Mouse (Mus musculus): ENCODE results near the gene Rrp1. TPM values are rescaled to one million over a fixed set of nuclear protein-coding genes. Genes with fewer than 3 reads are reported as not detected.
"Not testable (repeated sequence)": the region's sequence is repeated elsewhere in the genome, so short reads cannot be mapped to it uniquely, and the experiment has no call there.

Rrp1 gene
- polyA plus RNA-seq, 1 experiment from 2014 or later, result 249 TPM

DNA sequence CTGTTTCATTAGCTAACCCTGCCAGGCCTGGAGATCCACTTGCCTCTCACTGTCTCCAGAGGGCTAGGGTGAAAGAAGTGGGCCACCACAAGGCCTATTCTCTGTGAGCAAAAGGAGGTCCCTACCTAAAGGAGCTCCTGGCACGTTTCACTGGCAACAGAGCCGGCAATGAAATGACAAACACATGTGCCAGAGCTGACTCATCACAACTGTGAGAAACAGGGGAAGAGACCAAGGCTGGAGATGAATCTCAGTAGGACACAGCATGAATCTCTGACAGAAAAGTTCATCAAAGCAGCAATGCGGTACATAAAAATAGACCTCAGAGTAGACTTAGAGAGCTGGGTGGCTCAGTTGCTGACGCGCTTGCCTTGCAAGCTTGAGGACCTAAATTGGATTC lies 5.0 kb upstream of the Rrp1 start:
- DNase-seq (ENCODE audit: low spot score) (no peak), ATAC-seq (replicated peaks; ENCODE audit: low FRiP score, low TSS enrichment, low read depth) (no peak)
- H3K4me2 ChIP-seq (ENCODE audit: low read length), result no peak overlapping the region
- no peak overlapping the region for H3K27ac ChIP-seq (ENCODE audit: low read depth)
- no peaks in the 10 kb centered on the region for H3K36me3 ChIP-seq (ENCODE audit: control insufficient read depth, insufficient read depth, low read length)
- no peaks in the 10 kb centered on the region for H3K27me3 ChIP-seq (replicated peaks; ENCODE audit: control insufficient read depth, insufficient read depth, low read length)
- H3K9me3 ChIP-seq (ENCODE audit: control insufficient read depth, low read length), result no peaks in the 10 kb centered on the region
- no peak overlapping the region for H3K9ac ChIP-seq (ENCODE audit: low read length)
- H3K4me3 ChIP-seq (ENCODE audit: low read depth, low read length), result no peak overlapping the region
- peaks cover 4% of the 10 kb centered on the region for H3K4me1 ChIP-seq (replicated peaks; ENCODE audit: control insufficient read depth, insufficient read depth, low read length)
- whole genome bisulfite sequencing, result 57% methylated on average over 5 of the region's 5 CpGs

DNA sequence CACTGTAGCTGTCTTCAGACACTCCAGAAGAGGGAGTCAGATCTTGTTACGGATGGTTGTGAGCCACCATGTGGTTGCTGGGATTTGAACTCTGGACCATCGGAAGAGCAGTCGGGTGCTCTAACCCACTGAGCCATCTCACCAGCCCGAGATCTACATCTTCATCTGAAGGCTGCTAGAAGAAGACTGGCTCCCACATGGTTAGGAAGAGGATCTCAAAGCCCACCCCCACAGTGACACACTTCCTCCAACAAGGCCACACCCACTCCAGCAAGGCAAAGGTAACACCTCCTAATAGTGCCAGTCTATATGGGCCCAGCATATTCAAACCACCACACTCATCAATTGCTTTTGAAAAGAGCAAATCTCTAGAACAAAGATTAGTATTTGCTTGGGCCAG lies 2.1 kb upstream of the Rrp1 start:
- Histone ChIP-seq H3K36me3 (ENCODE audit: control insufficient read depth, insufficient read depth, low read length) (peaks cover 10% of the 10 kb centered on the region), H3K4me1 (replicated peaks; ENCODE audit: control insufficient read depth, insufficient read depth, low read length) (peaks cover 11% of the 10 kb centered on the region)
- ATAC-seq (replicated peaks; ENCODE audit: low FRiP score, low TSS enrichment, low read depth); H3K27me3 ChIP-seq (replicated peaks; ENCODE audit: control insufficient read depth, insufficient read depth, low read length); H3K4me3 ChIP-seq (ENCODE audit: low read depth, low read length); H3K27ac ChIP-seq (ENCODE audit: low read depth); H3K9me3 ChIP-seq (ENCODE audit: control insufficient read depth, low read length); H3K4me2 ChIP-seq (ENCODE audit: low read length); H3K9ac ChIP-seq (ENCODE audit: low read length); DNase-seq (ENCODE audit: low spot score): not testable (repeated sequence)
- WGBS, result 84% methylated on average over 3 of the region's 4 CpGs

GRCm38 (mm10) chr10:78413152-78413520 lies 293 bp upstream of the Rrp1 start:
- DNase-seq (ENCODE audit: low spot score) (no peak), ATAC-seq (replicated peaks; ENCODE audit: low FRiP score, low TSS enrichment, low read depth) (no peak)
- WGBS, result 44% methylated on average over 7 of the region's 7 CpGs
- no peaks in the 10 kb centered on the region for H3K27me3 ChIP-seq (replicated peaks; ENCODE audit: control insufficient read depth, insufficient read depth, low read length)
- H3K9ac ChIP-seq (ENCODE audit: low read length), result peak overlapping the region; percentile 82
- no peak overlapping the region for H3K27ac ChIP-seq (ENCODE audit: low read depth)
- no peaks in the 10 kb centered on the region for H3K9me3 ChIP-seq (ENCODE audit: control insufficient read depth, low read length)
- H3K4me3 ChIP-seq (ENCODE audit: low read depth, low read length), result peak overlapping the region; percentile 81
- peaks cover 28% of the 10 kb centered on the region for H3K36me3 ChIP-seq (ENCODE audit: control insufficient read depth, insufficient read depth, low read length)
- H3K4me1 ChIP-seq (replicated peaks; ENCODE audit: control insufficient read depth, insufficient read depth, low read length), result peaks cover 11% of the 10 kb centered on the region
- H3K4me2 ChIP-seq (ENCODE audit: low read length), result peak overlapping the region; percentile 91

DNA sequence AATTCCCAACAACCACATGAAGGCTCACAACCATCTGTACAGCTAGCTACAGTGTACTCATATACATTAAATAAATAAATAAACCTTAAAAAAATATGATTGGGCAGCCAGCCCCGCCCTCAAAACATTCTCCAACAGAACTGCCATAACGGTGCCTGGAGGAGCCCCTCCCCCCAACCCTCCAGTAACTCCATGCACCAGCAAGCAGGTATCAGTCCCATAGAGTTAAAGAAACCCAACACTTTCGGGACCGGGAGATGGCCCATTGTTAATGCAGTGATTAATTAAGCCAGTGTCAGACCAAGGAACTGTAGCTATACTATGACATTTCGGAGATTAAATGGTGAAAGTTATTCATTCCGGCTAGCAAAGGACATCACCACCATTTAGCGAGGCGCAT lies 992 bp downstream of the Rrp1 start:
- WGBS, result 15% methylated on average over 8 of the region's 8 CpGs
- Histone ChIP-seq H3K4me3 (ENCODE audit: low read depth, low read length) (peak overlapping the region; percentile 81), H3K4me1 (replicated peaks; ENCODE audit: control insufficient read depth, insufficient read depth, low read length) (peaks cover 11% of the 10 kb centered on the region), H3K27me3 (replicated peaks; ENCODE audit: control insufficient read depth, insufficient read depth, low read length) (no peaks in the 10 kb centered on the region), H3K27ac (ENCODE audit: low read depth) (0 out of 2 replicates have a peak overlapping the region, but pooled peaks have one; percentile 86), H3K36me3 (ENCODE audit: control insufficient read depth, insufficient read depth, low read length) (peaks cover 40% of the 10 kb centered on the region), H3K9ac (ENCODE audit: low read length) (peak overlapping the region; percentile 82), H3K4me2 (ENCODE audit: low read length) (peak overlapping the region; percentile 91), H3K9me3 (ENCODE audit: control insufficient read depth, low read length) (no peaks in the 10 kb centered on the region)
- ATAC-seq (replicated peaks; ENCODE audit: low FRiP score, low TSS enrichment, low read depth) (no peak), DNase-seq (ENCODE audit: low spot score) (no peak)

DNA sequence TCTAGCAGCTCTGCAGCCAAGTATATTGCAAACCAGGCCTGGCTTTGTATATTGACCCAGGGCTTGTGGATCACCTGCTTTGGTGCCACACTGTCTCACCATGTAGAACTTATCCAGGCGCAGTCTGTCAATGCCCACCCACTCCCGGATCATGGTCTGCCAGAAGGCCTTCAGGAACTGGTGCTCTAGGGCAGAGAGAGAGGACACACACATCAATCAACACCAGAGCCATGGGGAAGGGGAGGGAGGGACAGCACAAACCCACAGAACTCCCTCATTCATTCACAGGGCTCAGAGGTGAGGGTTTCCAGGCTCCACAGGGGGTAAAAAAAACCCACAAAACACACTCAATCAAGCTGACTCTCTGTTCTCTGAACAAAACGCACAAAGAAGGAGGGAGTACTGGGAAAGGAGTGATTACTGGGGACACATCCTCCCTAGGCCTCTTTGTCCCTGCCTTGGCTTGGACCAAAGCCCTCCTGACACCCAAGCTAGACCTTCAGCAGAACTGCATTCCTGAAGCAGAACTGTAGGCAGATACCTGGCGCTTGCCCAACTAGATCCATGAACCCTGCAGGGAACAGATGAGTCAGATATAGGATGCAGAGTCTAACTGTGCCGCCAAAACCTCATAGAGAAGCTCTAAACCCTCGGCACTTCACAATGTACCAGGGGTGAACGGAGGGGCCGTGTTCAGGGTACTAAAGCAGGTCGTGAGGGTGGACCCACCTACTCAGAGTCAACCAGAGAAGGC lies 3.6 kb downstream of the Rrp1 start:
- WGBS, result 90% methylated on average over 9 of the region's 9 CpGs
- no peak for ATAC-seq (replicated peaks; ENCODE audit: low FRiP score, low TSS enrichment, low read depth)
- no peak overlapping the region for H3K4me3 ChIP-seq (ENCODE audit: low read depth, low read length)
- no peaks in the 10 kb centered on the region for H3K27me3 ChIP-seq (replicated peaks; ENCODE audit: control insufficient read depth, insufficient read depth, low read length)
- H3K4me1 ChIP-seq (replicated peaks; ENCODE audit: control insufficient read depth, insufficient read depth, low read length), result peaks cover 11% of the 10 kb centered on the region
- peaks cover 65% of the 10 kb centered on the region for H3K36me3 ChIP-seq (ENCODE audit: control insufficient read depth, insufficient read depth, low read length)
- no peak overlapping the region for H3K27ac ChIP-seq (ENCODE audit: low read depth)
- no peak overlapping the region for H3K4me2 ChIP-seq (ENCODE audit: low read length)
- no peaks in the 10 kb centered on the region for H3K9me3 ChIP-seq (ENCODE audit: control insufficient read depth, low read length)
- no peak for DNase-seq (ENCODE audit: low spot score)
- H3K9ac ChIP-seq (ENCODE audit: low read length), result no peak overlapping the region

GRCm38 (mm10) chr10:78407132-78407531 lies 5.7 kb downstream of the Rrp1 start:
- no peak overlapping the region for H3K27ac ChIP-seq (ENCODE audit: low read depth)

DNA sequence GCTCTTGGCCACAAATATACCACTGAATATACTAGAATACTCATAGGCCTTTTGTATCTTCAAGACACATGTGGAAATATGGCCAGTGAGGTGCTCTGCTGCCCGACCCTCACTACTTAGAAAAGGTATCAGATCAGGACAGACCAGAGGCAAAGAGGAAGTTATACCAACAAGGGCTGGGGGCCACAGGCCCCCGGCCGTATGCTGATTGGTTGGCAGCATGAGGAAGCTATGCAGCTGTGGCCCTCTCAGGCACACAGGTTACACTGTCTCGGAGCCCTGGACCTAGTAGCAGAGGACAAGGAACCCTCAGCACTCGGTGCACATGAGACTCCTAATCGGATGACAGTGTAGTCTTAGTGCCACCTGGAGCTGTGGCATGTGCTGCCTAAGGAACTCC lies 6.7 kb downstream of the Rrp1 start:
- ATAC-seq (replicated peaks; ENCODE audit: low FRiP score, low TSS enrichment, low read depth) (no peak), DNase-seq (ENCODE audit: low spot score) (no peak)
- 88% methylated on average over 6 of the region's 6 CpGs for WGBS
- peaks cover 96% of the 10 kb centered on the region for H3K36me3 ChIP-seq (ENCODE audit: control insufficient read depth, insufficient read depth, low read length)
- H3K9me3 ChIP-seq (ENCODE audit: control insufficient read depth, low read length), result no peaks in the 10 kb centered on the region
- H3K27ac ChIP-seq (ENCODE audit: low read depth), result no peak overlapping the region
- no peaks in the 10 kb centered on the region for H3K4me1 ChIP-seq (replicated peaks; ENCODE audit: control insufficient read depth, insufficient read depth, low read length)
- no peak overlapping the region for H3K4me3 ChIP-seq (ENCODE audit: low read depth, low read length)
- no peaks in the 10 kb centered on the region for H3K27me3 ChIP-seq (replicated peaks; ENCODE audit: control insufficient read depth, insufficient read depth, low read length)
- H3K9ac ChIP-seq (ENCODE audit: low read length), result no peak overlapping the region
- H3K4me2 ChIP-seq (ENCODE audit: low read length), result no peak overlapping the region

More at GRCm38 (mm10) chr10:78407132-78407531, 5.7 kb downstream of the Rrp1 start:
- Histone ChIP-seq H3K4me3 (ENCODE audit: low read depth, low read length) (no peak overlapping the region), H3K36me3 (ENCODE audit: control insufficient read depth, insufficient read depth, low read length) (peaks cover 86% of the 10 kb centered on the region), H3K4me2 (ENCODE audit: low read length) (no peak overlapping the region), H3K9ac (ENCODE audit: low read length) (no peak overlapping the region), H3K4me1 (replicated peaks; ENCODE audit: control insufficient read depth, insufficient read depth, low read length) (peaks cover 6% of the 10 kb centered on the region; the same call in 1 of the 2 replicates), H3K9me3 (ENCODE audit: control insufficient read depth, low read length) (no peaks in the 10 kb centered on the region), H3K27me3 (replicated peaks; ENCODE audit: control insufficient read depth, insufficient read depth, low read length) (no peaks in the 10 kb centered on the region)
- DNase-seq (ENCODE audit: low spot score), result no peak
- WGBS, result 92% methylated on average over 4 of the region's 4 CpGs
- ATAC-seq (replicated peaks; ENCODE audit: low FRiP score, low TSS enrichment, low read depth), result no peak

GRCm38 (mm10) chr10:78402301-78402922 lies 10.4 kb downstream of the Rrp1 start:
- no peaks in the 10 kb centered on the region for H3K9me3 ChIP-seq (ENCODE audit: control insufficient read depth, low read length)
- no peak overlapping the region for H3K4me3 ChIP-seq (ENCODE audit: low read depth, low read length)
- H3K27ac ChIP-seq (ENCODE audit: low read depth), result no peak overlapping the region
- H3K9ac ChIP-seq (ENCODE audit: low read length), result no peak overlapping the region
- H3K4me1 ChIP-seq (replicated peaks; ENCODE audit: control insufficient read depth, insufficient read depth, low read length), result no peaks in the 10 kb centered on the region
- peaks cover 78% of the 10 kb centered on the region for H3K36me3 ChIP-seq (ENCODE audit: control insufficient read depth, insufficient read depth, low read length)
- 92% methylated on average over 14 of the region's 14 CpGs for WGBS
- ATAC-seq (replicated peaks; ENCODE audit: low FRiP score, low TSS enrichment, low read depth), result no peak
- H3K4me2 ChIP-seq (ENCODE audit: low read length), result no peak overlapping the region
- DNase-seq (ENCODE audit: low spot score), result no peak
- no peaks in the 10 kb centered on the region for H3K27me3 ChIP-seq (replicated peaks; ENCODE audit: control insufficient read depth, insufficient read depth, low read length)

DNA sequence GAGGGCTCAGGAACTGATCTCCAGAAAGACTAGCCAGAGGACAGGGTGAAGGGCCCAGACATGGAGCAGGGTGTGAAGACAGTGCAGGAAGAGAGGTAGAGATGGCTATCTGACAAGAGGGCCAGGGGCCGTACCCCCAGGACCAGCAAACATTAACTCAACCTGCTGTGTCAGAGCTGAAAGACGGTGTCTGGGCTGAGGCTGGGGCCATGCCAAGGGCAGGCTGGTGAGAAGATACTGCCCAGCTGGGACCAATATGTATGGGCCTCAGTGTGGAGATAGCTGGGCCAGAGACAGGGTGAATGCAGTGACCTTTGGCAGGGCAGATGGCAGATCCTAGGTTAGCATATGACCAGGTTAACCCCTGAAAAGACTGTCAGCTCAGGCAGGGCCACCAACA lies 11.7 kb downstream of the Rrp1 start:
- Histone ChIP-seq H3K36me3 (ENCODE audit: control insufficient read depth, insufficient read depth, low read length) (peaks cover 65% of the 10 kb centered on the region), H3K27me3 (replicated peaks; ENCODE audit: control insufficient read depth, insufficient read depth, low read length) (no peaks in the 10 kb centered on the region), H3K4me2 (ENCODE audit: low read length) (no peak overlapping the region), H3K9me3 (ENCODE audit: control insufficient read depth, low read length) (no peaks in the 10 kb centered on the region), H3K4me1 (replicated peaks; ENCODE audit: control insufficient read depth, insufficient read depth, low read length) (no peaks in the 10 kb centered on the region), H3K27ac (ENCODE audit: low read depth) (no peak overlapping the region), H3K9ac (ENCODE audit: low read length) (no peak overlapping the region), H3K4me3 (ENCODE audit: low read depth, low read length) (no peak overlapping the region)
- ATAC-seq (replicated peaks; ENCODE audit: low FRiP score, low TSS enrichment, low read depth), result no peak
- WGBS, result 91% methylated on average over 2 of the region's 2 CpGs
- DNase-seq (ENCODE audit: low spot score), result no peak
